Mouse (Mus musculus) urinary bladder, postnatal 10 days (tissue): ENCODE results near the gene Cbx4.

Experiments used
- DNase-seq: peaks from one replicate; pipeline ENCODE4 v3.0.0; 2022; ENCODE audit warnings: low spot score

The Cbx4 gene

GRCm38 (mm10) chr11:119084446-119085278, 1.4 kb downstream of the Cbx4 start:
- no peak for DNase-seq

GRCm38 (mm10) chr11:119083724-119084445, 2.1 kb downstream of the Cbx4 start:
- no peak for DNase-seq

- DNase-seq = no peak
Observed at GRCm38 (mm10) chr11:119082638-119083599, 3.1 kb downstream of the Cbx4 start.

- DNase-seq = no peak
Observed at GRCm38 (mm10) chr11:119081839-119082637, 4.0 kb downstream of the Cbx4 start.

GRCm38 (mm10) chr11:119081148-119081838, 4.7 kb downstream of the Cbx4 start:
- no peak for DNase-seq

GRCm38 (mm10) chr11:119080461-119081147, 5.4 kb downstream of the Cbx4 start:
- no peak for DNase-seq

GRCm38 (mm10) chr11:119079445-119079837, 6.6 kb downstream of the Cbx4 start:
- DNase-seq = no peak

- no peak for DNase-seq
Observed at GRCm38 (mm10) chr11:119078691-119079444, 7.2 kb downstream of the Cbx4 start.

GRCm38 (mm10) chr11:119077755-119078154, 8.3 kb downstream of the Cbx4 start:
- no peak for DNase-seq

GRCm38 (mm10) chr11:119075805-119076204, 10.2 kb downstream of the Cbx4 start:
- no peak for DNase-seq

GRCm38 (mm10) chr11:119073876-119074433, 12.1 kb downstream of the Cbx4 start:
- no peak for DNase-seq

GRCm38 (mm10) chr11:119072986-119073385, 13.0 kb downstream of the Cbx4 start:
- no peak for DNase-seq

- DNase-seq = no peak
Observed at GRCm38 (mm10) chr11:119072239-119072638, 13.8 kb downstream of the Cbx4 start.

- DNase-seq = no peak
Observed at GRCm38 (mm10) chr11:119066841-119067240, 19.2 kb downstream of the Cbx4 start.

- no peak for DNase-seq
Observed at GRCm38 (mm10) chr11:119059256-119059655, 26.8 kb downstream of the Cbx4 start.

- DNase-seq = no peak
Observed at GRCm38 (mm10) chr11:119058041-119058995, 27.7 kb downstream of the Cbx4 start.

- no peak for DNase-seq
Observed at GRCm38 (mm10) chr11:119057291-119057690, 28.7 kb downstream of the Cbx4 start.
